Mouse (Mus musculus): Measurements from ENCODE around the gene Rnf214. TPM values are rescaled to one million over a fixed set of nuclear protein-coding genes. Genes with fewer than 3 reads are reported as not detected.

The Rnf214 gene
- total and polyA plus RNA-seq, 3 experiments, result 7.9 to 17.0 TPM; not detected in 1

DNA sequence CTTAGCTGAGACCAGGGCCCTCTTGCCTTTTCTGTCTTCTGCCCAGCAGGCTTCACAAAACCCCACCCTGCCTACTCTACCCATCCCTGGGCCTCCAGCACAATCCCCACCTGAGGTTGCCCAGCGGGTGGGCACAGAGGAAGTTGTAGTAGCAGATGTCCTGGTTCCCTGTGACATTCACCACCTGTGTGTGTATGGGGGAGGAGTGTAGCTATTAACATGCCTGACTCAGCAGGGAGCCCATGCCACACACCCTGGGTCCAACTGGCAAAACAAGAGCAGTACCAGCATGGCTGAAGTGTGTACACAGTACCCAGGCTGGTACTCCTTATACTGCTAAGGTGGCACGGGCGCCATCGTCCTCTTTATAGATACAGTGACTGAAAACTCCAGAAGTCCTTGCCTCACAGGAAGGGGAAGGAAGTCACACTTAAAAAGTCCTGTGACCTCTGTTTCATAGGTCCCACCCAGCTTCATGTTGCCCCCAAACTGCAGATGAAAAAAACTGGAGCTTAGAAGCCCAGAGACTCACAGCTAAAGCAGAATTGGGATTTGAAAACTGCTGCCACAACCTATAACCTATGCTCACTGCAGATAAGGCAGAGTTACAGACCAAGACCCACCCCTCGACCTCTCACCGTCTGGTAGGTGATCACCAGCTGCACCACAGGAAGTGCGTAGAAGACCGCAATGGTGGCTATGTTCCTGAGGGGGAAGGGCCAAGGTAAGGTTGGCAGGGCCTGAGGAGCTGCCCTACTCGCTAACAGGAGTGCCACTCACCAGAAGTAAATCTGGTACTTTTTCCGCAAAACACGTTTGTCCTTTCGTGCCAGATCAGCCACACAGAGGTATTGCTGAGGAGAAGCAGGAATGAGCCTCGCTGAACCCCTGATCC lies 38.0 kb upstream of the Rnf214 start:
- no peak for TF ChIP-seq HCFC1 (IDR thresholded peaks at IDR 0.05; ENCODE audit: low read depth, low read length)
- no peak for TF ChIP-seq ZKSCAN1 (IDR thresholded peaks at IDR 0.05; ENCODE audit: low read depth, low read length)
- TF ChIP-seq BHLHE40 (IDR thresholded peaks at IDR 0.05; ENCODE audit: borderline replicate concordance, low read depth, low read length), result no peak
- TF ChIP-seq NELFE (IDR thresholded peaks at IDR 0.05; ENCODE audit: low read depth, low read length), result no peak
- no peak for TF ChIP-seq KAT2A (conservative IDR thresholded peaks at IDR 0.05; ENCODE audit: low read depth, low read length)
- TF ChIP-seq MYC (IDR thresholded peaks at IDR 0.05; ENCODE audit: low read depth, low read length), result no peak
- no peak for TF ChIP-seq POLR2AphosphoS2 (IDR thresholded peaks at IDR 0.05; ENCODE audit: low read length)
- TF ChIP-seq CHD2 (IDR thresholded peaks at IDR 0.05; ENCODE audit: low read length), result no peak
- TF ChIP-seq MAZ (IDR thresholded peaks at IDR 0.05; ENCODE audit: low read depth, low read length), result no peak
- no peak for TF ChIP-seq CHD1 (IDR thresholded peaks at IDR 0.05; ENCODE audit: low read depth, low read length)
- TF ChIP-seq ETS1 (IDR thresholded peaks at IDR 0.05; ENCODE audit: low read depth, low read length), result no peak
- TF ChIP-seq UBTF (IDR thresholded peaks at IDR 0.05; ENCODE audit: borderline replicate concordance, insufficient read depth, low read depth, low read length), result no peak
- TF ChIP-seq MXI1 (IDR thresholded peaks at IDR 0.05; ENCODE audit: low read depth, low read length), result no peak
- no peak for TF ChIP-seq MEF2A (IDR thresholded peaks at IDR 0.05; ENCODE audit: extremely low read depth, insufficient replicate concordance, low read depth, low read length, poor library complexity, severe bottlenecking)
- TF ChIP-seq EP300 (IDR thresholded peaks at IDR 0.05; ENCODE audit: low read depth in 1 of 2, low read length in 2 of 2), result no peak
- no peak for DNase-seq (ENCODE audit: low read depth, low spot score)
- no peak overlapping the region for H3K27ac ChIP-seq (ENCODE audit: control insufficient read depth, low read depth, low read length)
- no peak overlapping the region for H3K4me3 ChIP-seq (ENCODE audit: control insufficient read depth in 1 of 2, insufficient read depth in 1 of 2, low read depth in 2 of 2, low read length in 2 of 2)
- no peaks in the 10 kb centered on the region for H3K79me2 ChIP-seq (ENCODE audit: control insufficient read depth, insufficient read depth, low read length, poor library complexity)
- no peak overlapping the region for H3K9ac ChIP-seq (ENCODE audit: control insufficient read depth, low read depth, low read length, poor library complexity, severe bottlenecking)
- H3K27me3 ChIP-seq (ENCODE audit: control insufficient read depth in 1 of 2, insufficient read depth in 2 of 2, low read length in 2 of 2), result no peaks in the 10 kb centered on the region
- H3K9me3 ChIP-seq (replicated peaks; ENCODE audit: insufficient read depth, low read length), result no peaks in the 10 kb centered on the region
- no peaks in the 10 kb centered on the region for H3K4me1 ChIP-seq (ENCODE audit: control insufficient read depth in 1 of 2, insufficient read depth in 2 of 2, low read length in 2 of 2)
- peaks cover 0 to 2% of the 10 kb centered on the region in 2 experiments; a peak in 2 of 4 replicates for H3K36me3 ChIP-seq (ENCODE audit: control insufficient read depth in 1 of 2, insufficient read depth in 2 of 2, low read length in 2 of 2)

DNA sequence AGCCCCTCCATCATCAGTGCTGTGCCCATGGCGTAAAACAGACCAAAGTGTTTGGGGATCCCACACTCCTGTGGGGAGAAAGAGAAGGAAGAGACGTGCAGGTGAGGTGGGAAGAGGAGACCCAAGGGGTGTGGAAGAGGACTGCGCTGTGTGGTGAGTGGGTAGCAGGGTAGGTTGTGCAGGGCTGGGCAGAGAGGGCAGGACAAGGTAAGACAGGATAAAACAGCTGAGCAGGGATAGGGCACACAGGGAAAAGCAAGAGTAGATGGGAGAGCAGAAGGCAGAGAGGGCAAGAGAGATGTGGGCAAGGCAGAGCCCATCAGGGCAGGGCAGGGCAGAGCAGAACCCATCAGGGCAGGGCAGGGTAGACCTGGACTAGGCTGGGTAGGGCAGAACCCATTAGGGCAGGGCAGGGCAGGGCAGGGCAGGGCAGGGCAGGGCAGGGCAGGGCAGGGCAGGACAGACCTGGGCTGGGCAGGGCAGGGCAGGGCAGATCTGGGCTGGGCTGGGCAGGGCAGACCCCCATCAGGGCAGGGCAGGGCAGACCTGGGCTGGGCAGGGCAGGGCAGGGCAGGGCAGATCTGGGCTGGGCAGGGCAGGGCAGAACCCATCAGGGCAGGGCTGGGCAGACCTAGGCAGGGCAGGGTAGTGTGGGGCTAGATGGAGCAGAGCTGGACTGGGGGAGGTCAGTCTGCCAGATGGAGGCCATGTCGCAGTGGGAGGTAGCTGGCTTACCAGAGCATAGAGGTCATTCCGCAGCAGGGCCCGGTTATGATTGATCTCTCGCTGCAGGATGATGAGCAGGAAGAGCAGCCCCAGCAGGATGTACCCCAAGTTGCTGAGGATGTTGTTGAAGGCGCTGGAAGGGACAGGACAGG lies 37.2 kb upstream of the Rnf214 start:
- no peak for DNase-seq (ENCODE audit: low read depth, low spot score)
- H3K9me3 ChIP-seq (replicated peaks; ENCODE audit: insufficient read depth, low read length), result no peaks in the 10 kb centered on the region
- H3K4me3 ChIP-seq (ENCODE audit: control insufficient read depth in 1 of 2, insufficient read depth in 1 of 2, low read depth in 2 of 2, low read length in 2 of 2), result no peak overlapping the region
- H3K36me3 ChIP-seq (ENCODE audit: control insufficient read depth in 1 of 2, insufficient read depth in 2 of 2, low read length in 2 of 2), result no peaks in the 10 kb centered on the region; a peak in 1 of 4 replicates
- H3K4me1 ChIP-seq (ENCODE audit: control insufficient read depth in 1 of 2, insufficient read depth in 2 of 2, low read length in 2 of 2), result no peaks in the 10 kb centered on the region
- H3K27ac ChIP-seq (ENCODE audit: control insufficient read depth, low read depth, low read length), result no peak overlapping the region
- H3K27me3 ChIP-seq (ENCODE audit: control insufficient read depth in 1 of 2, insufficient read depth in 2 of 2, low read length in 2 of 2), result no peaks in the 10 kb centered on the region
- H3K9ac ChIP-seq (ENCODE audit: control insufficient read depth, low read depth, low read length, poor library complexity, severe bottlenecking), result no peak overlapping the region
- TF ChIP-seq ZC3H11A (IDR thresholded peaks at IDR 0.05; ENCODE audit: low read depth, low read length), result no peak
- TF ChIP-seq USF1 (IDR thresholded peaks at IDR 0.05; ENCODE audit: low read depth, low read length), result no peak
- TF ChIP-seq TBP (IDR thresholded peaks at IDR 0.05; ENCODE audit: low read depth, low read length), result no peak
- TF ChIP-seq CTCF (IDR thresholded peaks at IDR 0.05 in 2 of 3, conservative IDR thresholded peaks at IDR 0.05 in 1 of 3; ENCODE audit: control insufficient read depth in 1 of 3, insufficient read depth in 1 of 3, low read depth in 2 of 3, low read length in 3 of 3, poor library complexity in 1 of 3, severe bottlenecking in 1 of 3), result no peak
- TF ChIP-seq HCFC1 (IDR thresholded peaks at IDR 0.05; ENCODE audit: low read depth, low read length), result no peak
- no peak for TF ChIP-seq SMC3 (IDR thresholded peaks at IDR 0.05; ENCODE audit: low read depth, low read length)
- TF ChIP-seq MAFK (IDR thresholded peaks at IDR 0.05; ENCODE audit: borderline replicate concordance, low read depth, low read length), result no peak
- TF ChIP-seq ZNF384 (IDR thresholded peaks at IDR 0.05; ENCODE audit: low read depth, low read length), result no peak
- no peak for TF ChIP-seq KAT2A (conservative IDR thresholded peaks at IDR 0.05; ENCODE audit: low read depth, low read length)
- TF ChIP-seq E2F4 (IDR thresholded peaks at IDR 0.05; ENCODE audit: borderline replicate concordance, low read depth, low read length), result no peak
- TF ChIP-seq ETS1 (IDR thresholded peaks at IDR 0.05; ENCODE audit: low read depth, low read length), result no peak
- TF ChIP-seq CHD1 (IDR thresholded peaks at IDR 0.05; ENCODE audit: low read depth, low read length), result no peak
- no peak for TF ChIP-seq GABPA (IDR thresholded peaks at IDR 0.05; ENCODE audit: low read depth, low read length)
- no peak for TF ChIP-seq RCOR1 (IDR thresholded peaks at IDR 0.05; ENCODE audit: low read depth, low read length)
- no peaks in the 10 kb centered on the region for H3K79me2 ChIP-seq (ENCODE audit: control insufficient read depth, insufficient read depth, low read length, poor library complexity)
